9 mouse cellular contexts compared by ENCODE assay signal in the genomic region with DNA sequence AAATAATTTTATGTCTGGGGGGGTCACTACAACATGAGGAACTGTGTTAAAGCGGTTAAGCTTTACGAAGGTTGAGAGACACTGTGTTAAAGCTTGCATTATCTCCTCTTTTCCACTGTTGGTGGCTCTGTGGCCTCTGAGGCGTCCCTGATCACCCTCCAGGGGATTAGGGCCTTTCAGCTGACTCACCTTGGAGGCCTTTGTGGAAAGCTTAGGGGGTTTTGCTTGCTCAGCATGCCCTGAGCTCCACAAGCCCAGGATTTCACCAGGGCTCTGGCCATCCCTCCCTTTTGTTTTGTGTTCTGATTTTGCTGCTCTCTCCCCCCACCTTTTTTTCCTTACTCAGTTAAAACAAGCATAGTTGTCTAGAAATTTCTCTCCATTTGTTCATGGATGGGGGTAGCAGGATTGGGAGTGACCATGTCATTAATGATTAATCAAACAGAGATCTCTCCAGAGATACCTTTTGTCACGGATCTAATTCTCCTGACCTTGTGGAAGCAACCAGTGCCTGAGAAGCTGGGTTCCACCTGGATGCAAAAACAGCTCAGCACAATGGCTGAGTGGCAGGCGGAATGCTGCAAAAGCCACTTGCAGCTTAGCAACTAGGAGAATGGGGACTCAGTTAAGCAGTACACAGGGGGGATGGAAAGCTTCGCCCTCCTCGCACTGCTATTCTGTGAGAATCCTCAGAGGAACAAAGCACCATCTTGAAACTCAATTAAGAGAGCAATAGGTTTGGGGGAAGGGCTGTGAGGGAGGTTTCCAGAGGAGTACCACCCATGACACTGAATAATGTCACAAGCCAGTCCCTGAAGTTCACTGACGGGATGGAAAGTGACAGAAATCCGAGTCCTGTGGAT. TPM values are rescaled to one million over a fixed set of nuclear protein-coding genes. Genes with fewer than 3 reads are reported as not detected.
DNase-seq lines count a peak whose midpoint lies in the region; ATAC-seq lines count a peak whose summit lies in the region.
"Had no signal": no experiment of that assay in that cellular context is flagged by ENCODE, and none has a peak within 500 bp of the region (broad histone marks: within the 10 kb centered on the region; RNA-seq: fewer than 3 reads in every experiment).

No protein-coding gene starts in this region.

- no peak overlapping the region for H3K4me3 ChIP-seq in heart, embryonic 15.5 days
- H3K4me3 ChIP-seq in liver, embryonic 15.5 days (replicated peaks), result no peak overlapping the region

- 65% methylated on average over 9 of the region's 9 CpGs for WGBS in heart, embryonic 15.5 days
- 51% methylated on average over 9 of the region's 9 CpGs for WGBS in liver, embryonic 15.5 days (ENCODE audit: insufficient replicate concordance)

- no peak overlapping the region for H3K9ac ChIP-seq in heart, embryonic 15.5 days
- H3K9ac ChIP-seq in liver, embryonic 15.5 days, result no peak overlapping the region

- H3K36me3 ChIP-seq in heart, embryonic 15.5 days, result no peaks in the 10 kb centered on the region
- no peaks in the 10 kb centered on the region for H3K36me3 ChIP-seq in liver, embryonic 15.5 days (replicated peaks)

- H3K4me1 ChIP-seq in heart, embryonic 15.5 days (replicated peaks), result peaks cover 37% of the 10 kb centered on the region
- H3K4me1 ChIP-seq in liver, embryonic 15.5 days (replicated peaks), result peaks cover 36% of the 10 kb centered on the region

- no peaks in the 10 kb centered on the region for H3K9me3 ChIP-seq in heart, embryonic 15.5 days (replicated peaks)
- no peaks in the 10 kb centered on the region for H3K9me3 ChIP-seq in liver, embryonic 15.5 days (replicated peaks)

- no peak overlapping the region for H3K4me2 ChIP-seq in heart, embryonic 15.5 days
- no peak overlapping the region for H3K4me2 ChIP-seq in liver, embryonic 15.5 days

- peak; percentile 34 to 48 for DNase-seq in right cerebral cortex, postnatal 10 days (ENCODE audit: low spot score in 2 of 2)
- DNase-seq in right cerebral cortex, adult 18-20 months, result no peak
- peak; percentile 78 for DNase-seq in yolk sac, embryonic 10.5 days (ENCODE audit: low spot score)
- no peak for DNase-seq in layer of hippocampus, adult 9-11 months
- DNase-seq in adrenal gland, postnatal 25 days, result no peak
- DNase-seq in layer of hippocampus, postnatal 14 days (ENCODE audit: low spot score in 2 of 2), result no peak
- DNase-seq: cerebellum, adult 2 months had no signal

- H3K27me3 ChIP-seq in heart, embryonic 15.5 days, result no peaks in the 10 kb centered on the region
- peaks cover 26% of the 10 kb centered on the region for H3K27me3 ChIP-seq in liver, embryonic 15.5 days

- ATAC-seq in heart, embryonic 15.5 days (replicated peaks; ENCODE audit: insufficient number of reproducible peaks, insufficient read depth, low FRiP score, low read depth), result no peak
- no peak for ATAC-seq in liver, embryonic 15.5 days (ENCODE audit: insufficient read depth)

- peak overlapping the region; percentile 28; the same call in 1 of the 2 replicates for H3K27ac ChIP-seq in heart, embryonic 15.5 days
- peak overlapping the region; percentile 75 for H3K27ac ChIP-seq in liver, embryonic 15.5 days (replicated peaks)

RNA-seq across cellular contexts. Expression of a gene that starts 2.6 kb away (rescaled TPM):
- 17.0 and 17.2 TPM in 2 replicates for polyA plus RNA-seq in heart, embryonic 15.5 days (2015; fragmentation: Nextera tagmentation; extraction: Ambion mirVana)
- polyA plus RNA-seq in liver, embryonic 15.5 days (2015; fragmentation: Nextera tagmentation; extraction: Ambion mirVana), result 10.0 and 10.6 TPM in 2 replicates
- 24.9 and 31.2 TPM in 2 replicates for total RNA-seq in adrenal gland, postnatal 25 days (2021)
- 10 to 100 TPM; 25.9 to 26.2 TPM for total RNA-seq in layer of hippocampus, postnatal 14 days (2021)

Comparison
In these comparisons a context has a peak if more than half of its experiments do, and no peak if none do; other contexts are left out.
1. DNase-seq: peak in right cerebral cortex, postnatal 10 days (2 of 2) and yolk sac, embryonic 10.5 days (single experiment); none in right cerebral cortex, adult 18-20 months (single experiment), layer of hippocampus, adult 9-11 months (single experiment), adrenal gland, postnatal 25 days (single experiment) and layer of hippocampus, postnatal 14 days (0 of 2).